Mouse (Mus musculus): ENCODE results near the gene Picalm. TPM values are rescaled to one million over a fixed set of nuclear protein-coding genes. Genes with fewer than 3 reads are reported as not detected.

Gene Picalm
- 89.4 and 99.3 TPM in 2 replicates for polyA plus RNA-seq (2012; rRNA removed)

DNA sequence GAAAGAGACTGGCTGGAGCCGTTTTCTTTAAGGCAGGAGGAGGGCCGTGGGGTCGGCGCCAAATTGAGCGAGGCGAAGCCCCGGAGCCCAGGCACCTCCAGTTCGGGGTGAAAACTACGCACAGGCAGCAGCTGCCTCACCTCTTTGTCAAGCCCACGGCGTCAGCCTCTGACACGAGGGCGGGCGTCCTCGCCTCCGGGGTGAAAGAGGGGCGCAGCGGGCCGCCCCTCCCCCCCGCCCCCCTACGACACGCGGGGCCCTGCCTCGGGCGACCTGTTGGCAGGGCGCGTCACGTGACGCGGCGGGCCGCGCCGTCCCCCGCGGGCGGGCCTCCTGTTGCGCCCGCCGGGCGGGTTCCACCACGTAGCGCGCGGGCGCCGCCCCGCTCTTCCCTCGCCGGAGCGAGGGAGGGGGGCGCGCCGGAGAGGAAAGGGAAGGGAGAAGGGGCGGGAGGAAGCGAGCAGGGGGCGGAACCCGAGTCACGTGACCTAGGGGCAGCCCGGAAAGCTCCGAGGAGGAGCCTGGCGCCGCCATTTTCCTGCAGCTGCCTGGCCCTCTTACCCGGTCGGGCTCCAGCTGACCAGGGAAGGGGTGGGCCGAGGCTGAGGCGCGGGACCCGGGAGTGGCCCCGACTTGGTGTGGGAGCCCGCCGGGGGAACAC lies at the start of gene Picalm:
Gene Picalm (plus strand): TSS at position 482 of the 661 bp plus-strand sequence.
- DNase-seq = peak; percentile 98
- TF ChIP-seq CTCF (conservative IDR thresholded peaks at IDR 0.05; ENCODE audit: insufficient read depth, insufficient read length, low read depth, low read length) (no peak), POLR2A (IDR thresholded peaks at IDR 0.05; ENCODE audit: low read depth, low read length) (peak; percentile 63)
- Histone ChIP-seq H3K4me3 (ENCODE audit: insufficient read depth, low read depth, low read length) (peak within 1 kb of the TSS; percentile 93), H3K27ac (ENCODE audit: insufficient read depth, low read depth, low read length) (peak within 1 kb of the TSS; percentile 99), H3K4me1 (ENCODE audit: control insufficient read depth, insufficient read depth, low read length) (peaks cover 12% of the 10 kb centered on the region; the same call in 1 of the 2 replicates), H3K36me3 (ENCODE audit: control insufficient read depth, insufficient read depth, low read length) (no peaks in the 10 kb centered on the region), H3K27me3 (replicated peaks; ENCODE audit: control insufficient read depth, insufficient read depth, low read length) (no peaks in the 10 kb centered on the region)
- WGBS = 1% methylated on average over 44 of the region's 72 CpGs

GRCm38 (mm10) chr7:90083799-90084198 lies 46.2 kb upstream of the Picalm start:
- WGBS = 90% methylated on average over 7 of the region's 7 CpGs
- no peak for TF ChIP-seq POLR2A (IDR thresholded peaks at IDR 0.05; ENCODE audit: low read depth, low read length)
- no peak for TF ChIP-seq CTCF (conservative IDR thresholded peaks at IDR 0.05; ENCODE audit: insufficient read depth, insufficient read length, low read depth, low read length)
- no peak for DNase-seq

GRCm38 (mm10) chr7:90084531-90084930 lies 45.5 kb upstream of the Picalm start:
- TF ChIP-seq CTCF (conservative IDR thresholded peaks at IDR 0.05; ENCODE audit: insufficient read depth, insufficient read length, low read depth, low read length) (no peak), POLR2A (IDR thresholded peaks at IDR 0.05; ENCODE audit: low read depth, low read length) (no peak)
- Histone ChIP-seq H3K27me3 (replicated peaks; ENCODE audit: control insufficient read depth, insufficient read depth, low read length) (no peaks in the 10 kb centered on the region), H3K36me3 (ENCODE audit: control insufficient read depth, insufficient read depth, low read length) (no peaks in the 10 kb centered on the region), H3K4me1 (ENCODE audit: control insufficient read depth, insufficient read depth, low read length) (peaks cover 18% of the 10 kb centered on the region; the same call in 1 of the 2 replicates), H3K4me3 (ENCODE audit: insufficient read depth, low read depth, low read length) (no peak overlapping the region), H3K27ac (ENCODE audit: insufficient read depth, low read depth, low read length) (0 out of 2 replicates have a peak overlapping the region, but pooled peaks have one; percentile 1)
- no peak for DNase-seq

More at GRCm38 (mm10) chr7:90083799-90084198, 46.2 kb upstream of the Picalm start:
- Histone ChIP-seq H3K4me3 (ENCODE audit: insufficient read depth, low read depth, low read length) (no peak overlapping the region), H3K36me3 (ENCODE audit: control insufficient read depth, insufficient read depth, low read length) (no peaks in the 10 kb centered on the region), H3K27me3 (replicated peaks; ENCODE audit: control insufficient read depth, insufficient read depth, low read length) (no peaks in the 10 kb centered on the region), H3K4me1 (ENCODE audit: control insufficient read depth, insufficient read depth, low read length) (peaks cover 18% of the 10 kb centered on the region; the same call in 1 of the 2 replicates), H3K27ac (ENCODE audit: insufficient read depth, low read depth, low read length) (no peak overlapping the region)

GRCm38 (mm10) chr7:90085713-90086112 lies 44.3 kb upstream of the Picalm start:
- no peaks in the 10 kb centered on the region for H3K27me3 ChIP-seq (replicated peaks; ENCODE audit: control insufficient read depth, insufficient read depth, low read length)
- no peak overlapping the region for H3K4me3 ChIP-seq (ENCODE audit: insufficient read depth, low read depth, low read length)
- peak overlapping the region; percentile 39; the same call in 1 of the 2 replicates for H3K27ac ChIP-seq (ENCODE audit: insufficient read depth, low read depth, low read length)
- 27% methylated on average over 1 of the region's 1 CpGs for WGBS
- no peaks in the 10 kb centered on the region for H3K36me3 ChIP-seq (ENCODE audit: control insufficient read depth, insufficient read depth, low read length)
- peaks cover 11% of the 10 kb centered on the region; the same call in 1 of the 2 replicates for H3K4me1 ChIP-seq (ENCODE audit: control insufficient read depth, insufficient read depth, low read length)
- TF ChIP-seq POLR2A (IDR thresholded peaks at IDR 0.05; ENCODE audit: low read depth, low read length) (no peak), CTCF (conservative IDR thresholded peaks at IDR 0.05; ENCODE audit: insufficient read depth, insufficient read length, low read depth, low read length) (no peak)
- peak; percentile 11 for DNase-seq

DNA sequence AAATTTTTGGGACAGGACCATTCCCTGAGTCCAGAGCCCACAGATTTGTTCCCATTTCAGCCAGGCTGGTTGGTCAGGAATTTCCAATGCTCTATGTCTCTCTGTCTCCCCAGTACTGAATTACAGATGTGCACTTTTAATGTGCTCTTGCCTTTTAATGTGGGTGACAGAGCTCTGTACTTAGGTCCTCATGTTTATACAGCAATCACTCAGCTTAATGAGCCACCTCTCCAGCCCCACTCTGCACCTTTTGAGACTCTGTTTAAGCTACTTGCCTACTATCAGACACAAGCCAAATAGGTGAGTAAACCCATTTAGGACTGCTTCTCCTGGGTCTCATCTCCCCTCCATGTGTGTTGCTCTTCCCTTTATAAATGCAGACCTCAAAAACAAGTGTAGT lies 43.2 kb upstream of the Picalm start:
- TF ChIP-seq CTCF (conservative IDR thresholded peaks at IDR 0.05; ENCODE audit: insufficient read depth, insufficient read length, low read depth, low read length) = no peak
- no peak for TF ChIP-seq POLR2A (IDR thresholded peaks at IDR 0.05; ENCODE audit: low read depth, low read length)
- H3K27ac ChIP-seq (ENCODE audit: insufficient read depth, low read depth, low read length) = no peak overlapping the region
- H3K27me3 ChIP-seq (replicated peaks; ENCODE audit: control insufficient read depth, insufficient read depth, low read length) = no peaks in the 10 kb centered on the region
- peaks cover 11% of the 10 kb centered on the region; the same call in 1 of the 2 replicates for H3K4me1 ChIP-seq (ENCODE audit: control insufficient read depth, insufficient read depth, low read length)
- no peaks in the 10 kb centered on the region for H3K36me3 ChIP-seq (ENCODE audit: control insufficient read depth, insufficient read depth, low read length)
- DNase-seq = no peak
- H3K4me3 ChIP-seq (ENCODE audit: insufficient read depth, low read depth, low read length) = no peak overlapping the region

DNA sequence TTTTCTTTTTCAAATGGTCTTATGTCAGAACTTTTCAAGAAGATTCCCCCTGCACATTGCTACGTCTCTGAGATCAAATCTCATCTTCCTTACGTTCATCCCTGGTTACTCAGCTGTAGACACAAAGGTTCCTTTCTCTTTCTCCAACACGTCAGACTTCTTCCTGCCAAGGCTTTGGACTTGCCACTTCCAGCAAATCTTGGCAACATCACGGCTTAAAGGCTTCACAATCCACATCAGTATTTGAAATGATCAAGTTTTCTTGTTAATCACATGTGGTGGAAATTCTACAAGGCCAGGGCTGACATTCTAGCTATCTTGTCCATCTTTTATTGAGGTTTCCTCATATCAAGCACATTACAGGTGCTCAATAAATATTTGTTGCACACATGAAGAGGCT lies 39.0 kb upstream of the Picalm start:
- Histone ChIP-seq H3K4me1 (ENCODE audit: control insufficient read depth, insufficient read depth, low read length) (peaks cover 34% of the 10 kb centered on the region), H3K4me3 (ENCODE audit: insufficient read depth, low read depth, low read length) (no peak overlapping the region), H3K27ac (ENCODE audit: insufficient read depth, low read depth, low read length) (no peak overlapping the region), H3K27me3 (replicated peaks; ENCODE audit: control insufficient read depth, insufficient read depth, low read length) (no peaks in the 10 kb centered on the region), H3K36me3 (ENCODE audit: control insufficient read depth, insufficient read depth, low read length) (no peaks in the 10 kb centered on the region)
- WGBS = 77% methylated on average over 4 of the region's 4 CpGs
- no peak for DNase-seq
- TF ChIP-seq CTCF (conservative IDR thresholded peaks at IDR 0.05; ENCODE audit: insufficient read depth, insufficient read length, low read depth, low read length) = no peak
- TF ChIP-seq POLR2A (IDR thresholded peaks at IDR 0.05; ENCODE audit: low read depth, low read length) = no peak

DNA sequence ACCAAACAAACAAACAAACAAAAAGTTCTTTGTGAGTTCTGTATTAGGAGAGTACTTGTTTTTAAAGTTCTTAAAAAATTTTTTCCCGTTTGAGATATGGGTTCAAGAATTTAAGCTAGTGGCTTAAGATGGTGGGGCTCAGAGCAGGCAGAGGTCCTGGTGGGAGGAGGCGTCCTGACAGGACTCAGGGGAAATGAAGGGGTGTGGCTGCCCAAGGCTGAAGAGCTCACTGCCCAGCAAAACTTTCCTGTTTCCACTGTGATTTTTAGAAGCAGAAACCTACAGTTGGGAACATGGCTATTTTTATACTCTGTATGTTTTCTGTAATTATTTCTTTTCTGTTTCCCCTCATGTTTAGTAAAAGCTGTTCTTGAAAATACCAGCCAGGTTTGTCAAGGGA lies 38.3 kb upstream of the Picalm start:
- no peaks in the 10 kb centered on the region for H3K36me3 ChIP-seq (ENCODE audit: control insufficient read depth, insufficient read depth, low read length)
- H3K4me3 ChIP-seq (ENCODE audit: insufficient read depth, low read depth, low read length) = no peak overlapping the region
- no peaks in the 10 kb centered on the region for H3K27me3 ChIP-seq (replicated peaks; ENCODE audit: control insufficient read depth, insufficient read depth, low read length)
- WGBS = 17% methylated on average over 2 of the region's 2 CpGs
- TF ChIP-seq CTCF (conservative IDR thresholded peaks at IDR 0.05; ENCODE audit: insufficient read depth, insufficient read length, low read depth, low read length) (no peak), POLR2A (IDR thresholded peaks at IDR 0.05; ENCODE audit: low read depth, low read length) (no peak)
- peaks cover 33% of the 10 kb centered on the region for H3K4me1 ChIP-seq (ENCODE audit: control insufficient read depth, insufficient read depth, low read length)
- peak overlapping the region; percentile 90 for H3K27ac ChIP-seq (ENCODE audit: insufficient read depth, low read depth, low read length)
- DNase-seq = peak; percentile 38
